Mouse (Mus musculus) heart, embryonic 14.5 days (tissue): Measurements from ENCODE around the gene Rnf145. TPM values are rescaled to one million over a fixed set of nuclear protein-coding genes. Genes with fewer than 3 reads are reported as not detected.
"Not testable (repeated sequence)": the region's sequence is repeated elsewhere in the genome, so short reads cannot be mapped to it uniquely, and the experiment has no call there.

Experiments
- ATAC-seq: fragments of 200-750 bp; cut with Nextera tagmentation; 2 replicates; pipeline ENCODE4 v1.8.0; 2017; ENCODE audit warnings: low read depth, moderate TSS enrichment; ENCODE audit not compliant: insufficient number of reproducible peaks, insufficient read depth, low FRiP score
- H3K27ac ChIP-seq, 2 experiments: fragments of 200-500 bp in 1 of 2; fragments of 300-500 bp in 1 of 2; sonication (generic) in 1 of 2; replicated peaks in 1 of 2; 2 replicates each; pipeline ENCODE4 v1.5.1; 2012 to 2014; ENCODE audit warnings: low read depth in 2 of 2, low read length in 2 of 2, control low read depth in 1 of 2, mild to moderate bottlenecking in 1 of 2, mixed read lengths in 1 of 2; ENCODE audit not compliant: control insufficient read depth in 1 of 2, insufficient read depth in 1 of 2
- H3K27me3 ChIP-seq: fragments of 300-500 bp; sonication (generic); 2 replicates; pipeline ENCODE4 v1.6.1; 2014; ENCODE audit warnings: mild to moderate bottlenecking, low read length, control low read depth; ENCODE audit not compliant: control insufficient read depth, insufficient read depth
- H3K36me3 ChIP-seq: fragments of 300-500 bp; sonication (generic); 2 replicates; pipeline ENCODE4 v1.6.1; 2014; ENCODE audit warnings: mild to moderate bottlenecking, control low read depth, low read length, mixed read lengths; ENCODE audit not compliant: control insufficient read depth, insufficient read depth
- H3K4me1 ChIP-seq, 2 experiments: fragments of 200-500 bp in 1 of 2; fragments of 300-500 bp in 1 of 2; sonication (generic) in 1 of 2; 2 replicates each; pipeline ENCODE4 v1.6.1; 2012 to 2014; ENCODE audit warnings: low read length in 2 of 2, control low read depth in 1 of 2, mixed read lengths in 1 of 2; ENCODE audit not compliant: control insufficient read depth in 2 of 2, insufficient read depth in 2 of 2
- H3K4me2 ChIP-seq: fragments of 300-500 bp; sonication (generic); 2 replicates; pipeline ENCODE4 v1.6.1; 2014; ENCODE audit warnings: mild to moderate bottlenecking, low read length
- H3K4me3 ChIP-seq, 2 experiments: fragments of 200-500 bp in 1 of 2; fragments of 300-500 bp in 1 of 2; sonication (generic) in 1 of 2; 2 replicates each; pipeline ENCODE4 v1.5.1; 2012 to 2014; ENCODE audit warnings: low read length in 2 of 2, mild to moderate bottlenecking in 2 of 2, control low read depth in 1 of 2, low read depth in 1 of 2, moderate library complexity in 1 of 2; ENCODE audit not compliant: control insufficient read depth in 1 of 2, insufficient read depth in 1 of 2
- H3K9ac ChIP-seq: fragments of 300-500 bp; sonication (generic); 2 replicates; pipeline ENCODE4 v1.6.1; 2014; ENCODE audit warnings: mild to moderate bottlenecking, low read length
- H3K9me3 ChIP-seq: fragments of 300-500 bp; sonication (generic); 2 replicates; pipeline ENCODE4 v1.6.1; 2016; ENCODE audit warnings: low read length, control low read depth; ENCODE audit not compliant: control insufficient read depth
- WGBS: fragments of 180-500 bp; shearing (Covaris S2); extraction: QIAGEN DNeasy Blood & Tissue Kit; methylation state at CpG from one replicate; pipeline ENCODE4 v1.1.7; 2014; 5-methylcytosine and 5-hydroxymethylcytosine counted together
- polyA plus RNA-seq: library from polyadenylated mRNA; unstranded; fragments of >200 nt; fragmentation: Nextera tagmentation; extraction: Ambion mirVana; gene quantifications from 2 replicates; pipeline ENCODE4 v1.2.1, GENCODE M21; 2014

Gene Rnf145
- polyA plus RNA-seq, 1 experiment from 2014 or later = 66.7 TPM

DNA sequence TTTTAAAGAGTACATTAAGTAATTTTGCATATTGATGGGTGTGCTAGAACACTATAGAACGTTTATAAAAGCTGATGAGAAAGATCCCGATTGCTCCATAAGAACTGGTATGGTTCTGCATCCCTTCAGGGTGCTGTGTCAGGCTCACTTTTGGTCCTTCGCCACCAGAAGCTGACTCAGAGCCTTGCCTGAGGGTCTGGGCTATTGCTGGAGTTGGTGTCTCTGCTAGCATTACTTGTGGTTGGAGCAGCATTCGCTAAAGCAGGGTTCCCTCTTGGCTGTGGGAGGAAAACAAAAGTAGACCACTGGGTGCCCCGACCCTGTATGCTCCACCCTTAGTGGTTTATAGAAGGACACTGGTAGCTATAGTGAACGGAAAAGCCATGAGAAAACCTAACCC, 40.7 kb downstream of the Rnf145 start:
- H3K9ac ChIP-seq = no peak overlapping the region
- WGBS = 89% methylated on average over 6 of the region's 6 CpGs
- no peaks in the 10 kb centered on the region; a peak in 1 of 4 replicates for H3K4me1 ChIP-seq
- H3K9me3 ChIP-seq = no peaks in the 10 kb centered on the region
- H3K4me3 ChIP-seq = no peak overlapping the region
- no peak overlapping the region for H3K27ac ChIP-seq
- ATAC-seq = no peak
- no peaks in the 10 kb centered on the region for H3K27me3 ChIP-seq
- H3K4me2 ChIP-seq = no peak overlapping the region
- H3K36me3 ChIP-seq = peaks cover 88% of the 10 kb centered on the region

DNA sequence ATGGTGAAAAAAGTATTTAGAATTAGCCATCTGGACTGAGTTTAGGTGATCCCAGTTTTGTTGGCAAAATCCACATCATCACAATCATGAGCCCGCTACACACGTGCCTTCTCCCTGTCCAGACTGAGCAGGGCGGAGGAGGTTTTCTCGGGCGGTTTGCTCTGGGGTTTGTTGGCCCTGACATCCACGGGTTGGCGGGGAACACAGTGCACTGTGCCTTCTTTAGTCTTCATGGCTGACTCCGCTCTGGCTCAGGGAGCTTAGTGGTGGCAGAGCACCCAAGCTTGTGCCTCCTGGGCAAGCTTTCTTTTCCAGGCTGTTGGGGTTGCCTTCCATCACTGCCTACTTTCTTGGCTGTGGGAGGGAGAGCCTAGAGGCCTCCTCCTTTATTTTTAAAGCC, 41.6 kb downstream of the Rnf145 start:
- ATAC-seq = no peak
- Histone ChIP-seq H3K4me1 (no peaks in the 10 kb centered on the region; a peak in 1 of 4 replicates), H3K27me3 (no peaks in the 10 kb centered on the region), H3K27ac (no peak overlapping the region), H3K4me3 (no peak overlapping the region), H3K9me3 (no peaks in the 10 kb centered on the region), H3K9ac (no peak overlapping the region), H3K4me2 (no peak overlapping the region), H3K36me3 (peaks cover 91% of the 10 kb centered on the region)
- 89% methylated on average over 8 of the region's 8 CpGs for WGBS

DNA sequence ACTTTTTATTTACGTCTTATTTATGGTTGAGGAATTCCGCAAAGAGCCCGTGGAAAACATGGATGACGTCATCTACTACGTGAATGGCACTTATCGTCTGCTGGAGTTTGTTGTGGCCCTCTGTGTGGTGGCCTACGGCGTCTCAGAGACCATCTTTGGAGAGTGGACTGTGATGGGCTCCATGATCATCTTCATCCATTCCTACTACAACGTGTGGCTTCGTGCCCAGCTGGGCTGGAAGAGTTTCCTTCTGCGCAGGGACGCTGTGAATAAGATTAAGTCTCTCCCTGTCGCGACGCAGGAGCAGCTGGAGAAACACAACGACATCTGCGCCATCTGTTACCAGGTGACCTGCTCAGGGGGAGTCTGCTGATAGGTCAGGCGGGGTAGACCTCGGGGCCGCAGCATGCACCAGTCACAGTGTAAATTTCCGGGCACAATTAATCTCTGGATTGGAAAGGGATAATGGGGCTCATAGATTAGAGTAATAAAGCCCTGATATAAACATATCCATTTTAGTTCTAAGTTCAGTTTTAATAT, 42.8 kb downstream of the Rnf145 start:
- H3K4me3 ChIP-seq = no peak overlapping the region
- H3K4me1 ChIP-seq = no peaks in the 10 kb centered on the region; a peak in 1 of 4 replicates
- ATAC-seq = no peak
- H3K4me2 ChIP-seq = no peak overlapping the region
- H3K9me3 ChIP-seq = no peaks in the 10 kb centered on the region
- H3K9ac ChIP-seq = no peak overlapping the region
- H3K36me3 ChIP-seq = peaks cover 94% of the 10 kb centered on the region
- no peaks in the 10 kb centered on the region for H3K27me3 ChIP-seq
- H3K27ac ChIP-seq = no peak overlapping the region
- WGBS = 87% methylated on average over 21 of the region's 21 CpGs

DNA sequence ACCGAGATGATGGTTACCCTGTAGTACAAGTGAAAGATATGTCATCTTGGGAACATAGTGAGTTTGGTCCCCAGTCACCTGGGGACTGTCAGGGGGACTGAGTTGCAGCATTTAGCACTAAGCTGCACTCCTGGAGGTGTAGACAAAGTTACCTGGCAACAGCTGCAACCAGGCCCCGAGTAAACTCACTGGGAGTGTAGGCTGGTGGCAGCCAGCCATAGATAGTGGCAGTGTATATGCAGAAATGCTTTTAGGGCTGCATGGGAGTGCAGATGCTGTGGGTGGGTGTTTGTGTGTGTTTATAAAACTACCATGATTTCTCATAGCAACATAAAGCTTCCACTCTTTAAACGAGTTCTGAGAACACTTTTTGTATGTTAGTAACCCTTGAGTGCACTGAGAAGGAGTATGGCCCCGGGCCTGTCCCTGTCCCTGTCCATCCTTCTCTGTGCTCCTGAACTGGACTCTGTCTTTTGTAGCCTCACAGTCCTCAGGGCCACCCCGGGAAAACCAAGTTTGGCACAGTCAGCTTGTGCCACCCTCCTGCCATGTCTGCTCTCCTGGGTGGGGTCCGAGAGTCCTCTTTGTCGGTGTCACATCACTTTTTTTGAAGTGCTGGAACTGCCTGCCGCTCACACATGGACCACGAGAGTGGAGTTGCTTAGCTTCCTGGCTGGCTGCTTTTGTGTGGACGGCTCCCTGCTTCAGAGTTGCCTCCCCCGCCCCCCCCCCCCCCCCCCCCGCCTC, 43.8 kb downstream of the Rnf145 start:
- no peak overlapping the region for H3K27ac ChIP-seq
- H3K27me3 ChIP-seq = no peaks in the 10 kb centered on the region
- ATAC-seq = no peak
- H3K4me1 ChIP-seq = no peaks in the 10 kb centered on the region; a peak in 1 of 4 replicates
- no peaks in the 10 kb centered on the region for H3K9me3 ChIP-seq
- H3K4me2 ChIP-seq = no peak overlapping the region
- H3K4me3 ChIP-seq = no peak overlapping the region
- WGBS = 81% methylated on average over 11 of the region's 12 CpGs
- no peak overlapping the region for H3K9ac ChIP-seq
- H3K36me3 ChIP-seq = peaks cover 90% of the 10 kb centered on the region

DNA sequence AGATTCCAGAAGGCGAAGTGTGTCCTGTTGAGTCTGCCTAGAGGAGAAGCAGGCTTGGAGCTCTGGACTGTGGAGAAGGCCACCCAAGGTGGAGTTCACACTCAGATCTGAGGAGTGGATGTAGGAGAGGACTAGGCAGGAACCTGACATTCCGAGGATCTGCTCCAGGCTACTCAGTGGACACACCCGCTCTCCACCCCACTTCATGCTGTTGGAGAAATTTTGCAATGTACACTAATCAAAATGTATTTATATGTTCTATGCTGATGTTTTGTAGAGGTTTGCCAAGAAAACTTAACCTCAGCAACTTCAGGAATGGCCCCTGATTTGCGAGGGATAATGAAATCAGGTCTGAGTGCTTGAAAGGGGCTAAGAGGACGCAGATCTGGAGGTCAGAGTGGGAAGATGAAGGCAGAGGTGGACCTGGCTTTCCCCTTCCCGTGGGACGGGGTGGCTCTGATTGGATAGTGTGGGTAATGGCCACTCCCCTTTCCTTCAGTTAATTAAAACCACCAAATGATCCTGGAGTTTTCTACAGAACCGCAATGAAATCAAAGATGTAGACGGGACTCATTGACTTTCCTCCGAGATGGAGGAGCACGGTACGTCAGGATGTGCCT, 45.6 kb downstream of the Rnf145 start:
- no peak for ATAC-seq
- 91% methylated on average over 12 of the region's 12 CpGs for WGBS
- peaks cover 76% of the 10 kb centered on the region for H3K36me3 ChIP-seq
- H3K4me1 ChIP-seq = no peaks in the 10 kb centered on the region; a peak in 1 of 4 replicates
- H3K4me2 ChIP-seq = no peak overlapping the region
- H3K4me3 ChIP-seq = no peak overlapping the region
- no peak overlapping the region for H3K27ac ChIP-seq
- no peaks in the 10 kb centered on the region for H3K27me3 ChIP-seq
- 0 out of 2 replicates have a peak, but pooled peaks cover under 1% of the 10 kb centered on the region for H3K9me3 ChIP-seq
- H3K9ac ChIP-seq = no peak overlapping the region

DNA sequence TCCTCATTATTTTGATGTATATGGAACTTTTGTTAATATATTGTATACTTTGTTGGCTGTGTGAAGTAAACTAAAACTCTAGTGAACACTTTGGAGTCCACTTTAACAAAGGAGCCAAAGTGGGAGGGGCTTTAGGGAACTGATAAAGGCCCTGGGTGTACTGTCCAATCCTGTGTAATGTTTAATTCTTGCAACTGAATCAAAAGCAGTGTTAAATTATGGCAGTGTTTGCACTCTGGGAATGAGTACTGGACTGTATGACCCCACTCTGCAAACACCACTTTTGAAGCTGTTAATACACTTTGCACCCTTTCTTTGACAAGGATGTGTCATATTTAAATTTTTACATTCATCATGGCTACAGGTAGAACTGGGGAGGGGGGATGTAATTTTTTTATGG, 46.2 kb downstream of the Rnf145 start:
- H3K9ac ChIP-seq = no peak overlapping the region
- H3K4me1 ChIP-seq = no peaks in the 10 kb centered on the region; a peak in 1 of 4 replicates
- H3K27me3 ChIP-seq = no peaks in the 10 kb centered on the region
- no peak for ATAC-seq
- H3K9me3 ChIP-seq = peaks cover 5% of the 10 kb centered on the region; the same call in 1 of the 2 replicates
- H3K4me3 ChIP-seq = no peak overlapping the region
- H3K4me2 ChIP-seq = no peak overlapping the region
- peaks cover 70% of the 10 kb centered on the region for H3K36me3 ChIP-seq
- no peak overlapping the region for H3K27ac ChIP-seq

DNA sequence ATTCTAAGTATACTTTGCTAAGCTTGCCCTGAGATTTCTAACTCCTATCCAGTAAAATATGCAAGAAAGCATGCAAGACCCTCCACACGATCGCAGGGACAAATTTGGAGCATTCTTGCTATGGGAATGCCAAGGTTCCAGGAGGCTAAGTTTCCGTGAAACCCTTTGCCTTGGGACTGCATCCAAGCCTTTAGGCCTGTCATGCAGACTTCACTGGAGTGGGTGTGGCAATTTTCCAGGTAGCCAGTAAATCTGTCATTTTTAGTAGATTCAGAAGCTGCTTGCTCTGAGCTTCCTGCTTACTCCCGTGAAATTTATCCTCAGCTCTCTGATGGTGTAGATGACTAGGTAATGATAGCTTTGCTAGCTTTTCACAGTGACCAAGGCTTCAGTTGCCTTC, 51.6 kb downstream of the Rnf145 start:
- WGBS = 85% methylated on average over 4 of the region's 4 CpGs
- not testable (repeated sequence) for ATAC-seq, H3K27ac ChIP-seq

More for the DNA sequence above, 51.6 kb downstream of the Rnf145 start:
- H3K9ac ChIP-seq, H3K4me2 ChIP-seq, H3K4me3 ChIP-seq, H3K4me1 ChIP-seq, H3K27me3 ChIP-seq, H3K9me3 ChIP-seq: not testable (repeated sequence)
- H3K36me3 ChIP-seq = peaks cover 18% of the 10 kb centered on the region
